Mouse (Mus musculus): ENCODE results near the gene Fosl1.

DNA sequence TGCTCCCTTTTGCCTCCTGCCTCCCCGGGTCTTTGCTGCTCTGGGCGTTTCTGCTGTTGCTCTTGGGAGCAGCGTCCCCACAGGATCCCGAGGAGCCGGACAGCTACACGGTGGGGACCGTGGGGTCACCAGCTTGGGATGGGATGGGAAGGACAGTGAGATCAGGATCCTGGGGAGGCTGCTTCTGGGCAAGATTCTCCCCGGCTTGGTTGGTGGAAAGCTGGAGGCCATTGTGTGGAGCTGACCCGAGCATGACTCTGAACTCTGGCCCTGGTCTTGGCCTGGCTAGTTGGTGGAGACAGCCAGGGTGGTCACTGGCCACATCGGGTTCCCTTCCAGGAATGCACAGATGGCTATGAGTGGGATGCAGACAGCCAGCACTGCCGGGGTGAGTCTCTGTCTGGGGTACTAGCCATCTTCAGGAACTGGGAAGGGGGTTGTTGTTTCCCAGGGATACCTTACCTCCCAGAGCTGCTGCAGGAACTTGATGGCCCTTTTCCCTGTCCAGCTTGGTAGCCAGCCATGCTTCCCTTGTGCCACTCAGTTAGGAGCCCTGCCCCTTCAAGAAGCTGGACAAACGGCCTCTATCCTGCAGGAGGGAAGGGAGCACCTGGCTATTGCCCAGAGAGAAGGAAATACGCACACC, 27.8 kb downstream of the Fosl1 start:
- TF ChIP-seq CTCF (IDR thresholded peaks at IDR 0.05) (no peak), EP300 (IDR thresholded peaks at IDR 0.05) (no peak)

Measured in lung, postnatal 0 days (tissue).